Mouse (Mus musculus): ENCODE measurements around the gene Gga2.

The Gga2 gene

DNA sequence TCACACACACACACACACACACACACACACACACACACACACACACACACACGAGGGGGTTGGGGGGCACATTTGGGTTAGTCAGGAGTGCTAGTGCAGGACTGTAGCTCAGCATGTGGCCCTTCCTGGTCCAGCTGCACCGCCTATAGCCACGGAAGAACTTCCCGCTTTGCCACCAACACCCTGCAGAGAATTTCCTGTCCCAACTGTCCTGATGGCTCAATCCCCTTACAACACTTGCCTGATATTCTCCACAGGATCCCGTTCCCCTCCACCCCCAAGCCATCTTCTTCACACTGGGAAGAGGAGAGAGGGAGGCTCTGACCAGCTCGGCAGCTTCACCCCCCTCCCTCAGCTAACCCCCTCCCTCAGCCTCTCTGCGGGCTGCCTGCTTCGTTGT lies 20.6 kb downstream of the Gga2 start:
- in situ Hi-C loops (cut with MboI, MseI) = no loop called here

DNA sequence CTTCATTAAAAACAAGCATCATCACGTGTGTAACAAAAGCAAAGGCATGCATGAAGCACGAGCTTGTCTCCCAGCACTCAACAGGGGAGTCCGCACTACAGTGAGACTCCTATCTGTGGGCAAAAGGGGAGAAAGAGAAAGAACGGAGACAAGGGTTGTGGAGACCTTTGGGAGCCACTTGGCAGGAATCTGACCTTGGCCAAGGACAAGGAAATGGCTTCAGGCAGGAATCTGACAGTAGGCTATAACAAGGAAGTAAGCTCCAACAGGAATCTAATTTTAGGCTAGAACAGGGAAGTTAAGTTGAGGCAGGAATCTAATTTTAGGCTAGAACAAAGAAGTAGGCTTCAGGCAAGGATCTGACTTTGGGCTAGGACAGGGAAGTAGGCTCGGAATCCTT lies 25.1 kb downstream of the Gga2 start:
- in situ Hi-C loops (cut with MboI, MseI) = no loop called here

- in situ Hi-C loops (cut with MboI, MseI) = no loop called here
Observed at GRCm38 (mm10) chr7:121981307-121981871, 39.6 kb downstream of the Gga2 start, which contains the start of gene Cog7. TSS of gene Cog7 (minus strand) at chr7:121981711.

DNA sequence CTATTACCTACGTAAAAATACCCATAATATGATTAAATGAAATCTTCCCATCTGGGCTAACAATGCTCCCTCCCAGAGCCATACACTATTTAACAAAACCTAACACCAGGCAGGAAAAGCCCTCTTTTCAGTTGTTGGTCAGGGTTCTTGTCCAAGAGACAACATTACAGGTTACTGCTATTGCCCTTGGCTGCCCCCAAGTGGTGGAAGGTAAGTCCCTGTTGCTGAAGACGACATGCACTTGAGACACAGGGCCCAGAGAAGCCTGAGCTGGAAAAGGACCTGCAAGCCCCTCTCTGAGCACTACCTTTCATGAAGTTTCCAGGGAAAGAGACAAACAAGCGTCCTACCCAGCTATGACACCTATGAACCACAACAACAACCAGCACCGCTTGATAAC lies 46.0 kb downstream of the Gga2 start:
- in situ Hi-C loops (cut with MboI, MseI) = no loop called here

- in situ Hi-C loops (cut with MboI, MseI) = no loop called here
Observed at GRCm38 (mm10) chr7:121971698-121972097, 49.3 kb downstream of the Gga2 start.

- in situ Hi-C loops (cut with MboI, MseI) = no loop called here
Observed at GRCm38 (mm10) chr7:121970250-121970649, 50.8 kb downstream of the Gga2 start.

- in situ Hi-C loops (cut with MboI, MseI) = no loop called here
Observed at GRCm38 (mm10) chr7:121968816-121969215, 52.2 kb downstream of the Gga2 start.

DNA sequence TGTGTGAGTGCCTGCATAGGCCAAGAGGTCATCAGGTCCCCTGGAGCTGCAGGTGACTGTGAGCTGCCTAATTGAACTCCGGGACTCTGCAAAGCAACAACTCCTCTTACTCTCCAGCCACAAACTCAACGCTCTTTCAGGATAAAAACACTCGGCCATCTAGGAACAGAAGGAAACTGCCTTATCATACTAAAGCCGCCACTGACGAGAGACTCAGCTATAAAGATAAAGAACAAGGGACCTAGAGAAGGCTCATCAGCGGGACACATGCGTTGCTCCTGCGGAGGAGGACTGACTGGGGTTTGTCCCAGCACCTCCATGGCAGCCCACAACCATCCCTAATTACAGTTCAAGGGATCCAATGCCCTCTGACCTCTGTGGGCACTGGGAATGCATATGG lies 52.8 kb downstream of the Gga2 start:
- in situ Hi-C loops (cut with MboI, MseI) = no loop called here

DNA sequence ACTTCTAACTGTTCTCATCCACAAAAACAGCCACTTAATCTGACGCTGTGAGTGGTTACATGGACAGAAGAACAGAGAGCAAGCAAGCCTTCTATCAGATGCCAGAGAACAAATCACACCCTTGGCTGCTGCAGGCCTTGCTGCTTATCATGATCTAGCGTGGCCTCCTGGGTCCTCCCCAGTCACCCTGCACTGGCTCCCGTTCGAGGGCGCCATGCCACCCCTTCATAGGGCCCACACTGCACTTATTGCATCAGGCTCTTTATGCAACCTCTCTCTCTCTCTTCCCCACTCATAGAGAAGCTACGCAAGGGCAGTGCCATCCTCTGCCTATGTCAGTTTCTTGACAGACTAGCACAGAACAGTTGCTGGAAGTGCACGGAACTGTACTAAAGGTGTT lies 54.9 kb downstream of the Gga2 start:
- in situ Hi-C loops (cut with MboI, MseI) = no loop called here

DNA sequence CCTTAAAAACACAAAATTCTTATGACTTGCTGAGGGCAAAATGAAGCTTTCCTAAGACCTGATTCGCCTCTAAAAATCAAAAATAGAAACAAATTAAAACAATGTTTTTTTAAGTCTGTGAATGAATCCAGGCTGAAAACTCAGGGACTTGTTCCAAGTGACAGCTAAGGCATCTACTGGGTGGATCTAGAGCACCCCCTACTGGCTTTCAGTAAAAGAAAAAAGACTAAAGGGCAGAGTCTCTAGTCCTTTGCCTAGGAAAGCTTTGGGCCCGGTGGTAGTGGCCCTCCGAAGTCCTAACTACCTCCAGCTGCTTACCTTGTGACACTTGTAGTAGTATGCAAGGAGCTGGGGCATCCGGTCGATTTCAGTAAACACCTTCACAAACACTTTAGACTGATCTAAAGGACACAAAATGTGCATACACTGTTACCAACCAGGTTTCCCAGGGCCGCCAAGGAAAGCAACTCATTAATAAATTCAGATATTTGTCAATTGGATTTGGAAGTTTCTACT lies 57.1 kb downstream of the Gga2 start:
- in situ Hi-C loops (cut with MboI, MseI) = loop anchor here (5.0 kb wide), 1 partner anchor 232 kb away; the partner anchor contains the start of gene Scnn1g

- in situ Hi-C loops (cut with MboI, MseI) = loop anchor here (5.0 kb wide), 1 partner anchor 230 kb away; the partner anchor contains the start of gene Scnn1g
Observed at GRCm38 (mm10) chr7:121962571-121962959, 58.5 kb downstream of the Gga2 start.

DNA sequence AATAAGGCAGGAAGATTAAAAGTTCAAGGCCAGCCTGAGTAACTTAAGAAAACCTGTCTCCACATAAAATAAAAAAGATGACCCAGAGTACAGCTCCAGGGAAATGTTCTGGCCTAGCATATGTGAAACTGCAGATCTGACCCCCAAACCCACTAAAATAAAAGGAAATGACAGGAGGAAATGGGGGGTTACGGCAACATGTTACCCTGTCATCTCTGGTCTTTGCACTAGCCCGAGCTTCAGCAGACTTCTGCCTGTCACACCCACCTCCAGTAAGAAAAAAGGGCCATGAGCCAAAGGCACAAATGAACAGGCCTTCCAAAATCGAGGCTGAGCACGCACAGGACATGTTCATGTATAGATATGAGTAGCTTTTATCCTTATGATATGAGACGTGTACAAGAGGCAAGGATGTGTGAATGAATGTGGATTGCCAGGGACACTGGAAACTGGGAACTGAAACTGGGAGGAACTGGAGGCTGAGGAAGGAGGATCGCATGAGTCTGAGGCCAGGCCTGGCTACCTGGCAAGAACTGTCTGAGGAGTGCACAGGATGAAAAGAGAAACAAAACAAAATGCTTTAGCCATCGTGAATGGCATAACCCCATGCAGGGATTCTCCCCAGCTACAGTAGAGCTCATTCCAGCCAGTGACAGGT lies 59.0 kb downstream of the Gga2 start:
- in situ Hi-C loops (cut with MboI, MseI) = loop anchor here (5.0 kb wide), 1 partner anchor 230 kb away; the partner anchor contains the start of gene Scnn1g

DNA sequence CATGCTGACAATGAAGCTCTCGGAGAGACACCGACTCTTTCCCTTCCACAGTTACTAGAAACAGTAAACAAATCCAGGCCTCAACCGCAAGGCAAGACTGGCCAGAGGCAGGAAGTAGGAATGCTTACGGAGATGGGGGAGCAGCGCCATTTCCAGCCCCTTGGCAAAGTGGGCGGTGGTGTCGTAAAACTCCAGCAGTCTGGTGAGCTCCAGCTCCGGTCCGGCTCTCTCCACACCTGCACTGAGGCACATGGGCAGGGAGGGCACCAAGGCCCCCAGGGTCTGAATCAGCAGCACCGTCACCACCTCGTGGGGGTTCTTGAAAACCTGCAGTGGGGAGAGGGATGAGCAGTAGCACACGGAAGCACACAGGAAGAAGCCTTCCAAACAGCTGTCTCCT lies 65.2 kb downstream of the Gga2 start:
- in situ Hi-C loops (cut with MboI, MseI) = no loop called here

DNA sequence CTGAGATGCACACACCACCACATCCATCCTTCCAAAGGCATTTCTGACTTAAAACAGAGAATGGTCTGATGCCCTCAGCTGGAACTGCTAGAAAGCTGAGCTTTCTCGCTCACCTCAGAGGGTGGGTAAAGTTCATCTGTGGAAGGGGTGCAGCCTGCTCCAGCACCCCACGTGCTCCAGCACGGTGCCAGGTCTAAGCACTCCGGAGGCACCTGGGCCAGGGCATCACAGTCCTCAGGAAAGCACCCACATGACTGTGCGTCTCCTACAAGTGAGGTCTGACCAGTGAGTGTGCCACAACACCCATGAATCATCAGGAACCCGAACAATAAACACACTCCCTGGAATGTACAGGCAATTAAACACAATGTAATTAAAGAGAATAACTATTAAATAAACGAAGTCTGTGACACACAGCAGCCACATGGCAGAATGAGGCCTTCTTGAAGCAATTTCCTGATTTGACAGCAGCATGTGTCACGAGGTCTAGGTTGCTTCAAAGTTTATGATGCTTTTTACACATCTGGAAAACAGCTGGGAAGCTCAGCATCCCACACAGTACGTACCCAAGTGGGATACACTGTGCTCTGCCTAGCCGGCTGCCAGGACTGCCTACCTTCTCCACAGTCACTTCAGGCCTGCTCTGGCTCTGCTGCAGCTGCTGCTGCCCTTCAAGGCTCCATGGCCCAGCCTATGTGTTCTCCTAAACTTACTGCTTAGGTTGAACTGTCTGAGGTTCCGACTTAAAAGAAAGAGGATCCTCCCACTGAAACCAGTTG lies 65.9 kb downstream of the Gga2 start:
- in situ Hi-C loops (cut with MboI, MseI) = loop anchor here (5.0 kb wide), 1 partner anchor 123 kb away; no protein-coding TSS in a partner anchor

- in situ Hi-C loops (cut with MboI, MseI) = no loop called here
Observed at GRCm38 (mm10) chr7:121947513-121947912, 73.5 kb downstream of the Gga2 start.

- in situ Hi-C loops (cut with MboI, MseI) = no loop called here
Observed at GRCm38 (mm10) chr7:121946196-121946595, 74.8 kb downstream of the Gga2 start.

- in situ Hi-C loops (cut with MboI, MseI) = no loop called here
Observed at GRCm38 (mm10) chr7:121942371-121942770, 78.7 kb downstream of the Gga2 start.

DNA sequence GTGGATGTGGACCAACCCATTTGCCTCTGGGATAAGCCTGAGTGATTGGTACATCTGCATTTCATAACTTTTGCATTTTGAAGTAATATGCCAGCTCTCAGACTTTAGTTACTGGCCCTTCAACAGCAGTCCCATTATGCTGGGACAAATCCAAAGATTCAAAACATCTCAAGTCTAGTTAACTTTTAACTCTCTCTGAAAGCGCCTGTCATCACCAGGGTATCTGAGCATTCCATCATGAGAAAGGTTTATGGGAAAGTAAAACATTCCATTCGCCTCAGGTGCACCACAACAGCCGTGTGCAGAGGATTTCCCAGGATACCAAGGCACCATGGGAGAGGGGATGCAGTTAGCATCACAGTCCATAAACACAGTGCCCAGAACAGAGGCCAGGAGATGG lies 79.4 kb downstream of the Gga2 start:
- in situ Hi-C loops (cut with MboI, MseI) = no loop called here

- in situ Hi-C loops (cut with MboI, MseI) = no loop called here
Observed at GRCm38 (mm10) chr7:121941016-121941415, 80.0 kb downstream of the Gga2 start.

- in situ Hi-C loops (cut with MboI, MseI) = no loop called here
Observed at GRCm38 (mm10) chr7:121939729-121940128, 81.3 kb downstream of the Gga2 start.

DNA sequence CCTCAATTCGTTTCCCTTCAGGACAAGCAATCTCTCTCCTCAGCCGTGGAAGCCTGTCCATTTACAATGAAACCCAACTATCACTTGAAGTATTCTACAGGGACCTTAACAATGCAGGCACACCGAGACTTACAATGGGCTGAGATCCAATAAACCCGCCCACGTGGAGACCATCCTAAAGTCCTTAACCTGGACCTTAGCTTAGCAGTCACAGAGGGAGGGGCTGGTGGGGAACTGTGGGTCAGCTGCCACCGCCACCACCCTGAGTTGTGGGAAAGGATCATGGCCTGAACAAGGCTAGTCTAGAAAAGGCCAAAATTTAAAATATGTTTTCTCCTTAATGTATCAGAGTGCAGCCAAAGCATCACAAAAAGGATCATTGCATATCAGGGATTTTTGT lies 81.8 kb downstream of the Gga2 start:
- in situ Hi-C loops (cut with MboI, MseI) = no loop called here

- in situ Hi-C loops (cut with MboI, MseI) = no loop called here
Observed at GRCm38 (mm10) chr7:121938124-121938891, 82.7 kb downstream of the Gga2 start.

Data from T-helper 2 cell (primary cell).